Mouse (Mus musculus): ENCODE results near the gene Ntn4.

Gene Ntn4

DNA sequence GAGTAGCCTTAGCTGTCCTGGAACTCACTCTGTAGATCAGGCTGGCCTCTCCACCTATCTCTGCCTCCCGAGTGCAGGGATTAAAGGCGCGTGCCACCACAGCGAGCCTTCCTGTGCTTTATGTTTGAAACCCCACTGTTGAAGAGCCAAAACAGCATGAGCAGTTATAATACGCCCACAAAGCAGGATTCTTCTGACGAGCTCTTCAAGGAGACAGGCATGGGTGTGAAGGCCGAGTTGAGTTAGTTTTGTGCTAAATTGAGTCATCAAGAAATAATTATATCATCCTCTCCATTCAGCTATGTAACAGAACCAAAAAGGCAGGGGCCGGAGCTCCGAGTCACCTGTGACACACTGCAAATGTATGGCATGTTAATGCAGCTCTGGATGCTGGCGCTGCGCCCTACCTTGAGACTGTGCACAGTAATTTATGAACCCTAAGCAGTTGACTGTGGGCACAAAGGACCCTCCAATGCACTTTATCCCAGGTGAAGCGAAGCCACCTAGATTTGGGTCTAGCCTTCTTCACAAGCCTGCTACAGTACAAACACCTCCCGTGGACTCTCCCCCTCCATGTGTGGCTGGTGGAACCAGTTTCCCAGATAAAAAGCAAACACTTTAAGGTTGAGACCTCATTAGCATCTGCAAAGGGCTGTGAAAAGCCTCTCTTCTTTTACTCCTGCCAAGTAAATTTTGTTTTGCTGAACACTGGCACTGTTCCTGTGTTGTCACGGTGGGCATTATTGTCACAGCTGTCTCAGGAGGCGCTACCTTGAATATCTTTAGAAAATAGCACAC lies 142.9 kb downstream of the Ntn4 start:
- no peak for DNase-seq (ENCODE audit: low spot score in 2 of 2)

Data from heart, adult 9 months (tissue).